Mouse (Mus musculus): ENCODE data around the gene Sec24d.

DNA sequence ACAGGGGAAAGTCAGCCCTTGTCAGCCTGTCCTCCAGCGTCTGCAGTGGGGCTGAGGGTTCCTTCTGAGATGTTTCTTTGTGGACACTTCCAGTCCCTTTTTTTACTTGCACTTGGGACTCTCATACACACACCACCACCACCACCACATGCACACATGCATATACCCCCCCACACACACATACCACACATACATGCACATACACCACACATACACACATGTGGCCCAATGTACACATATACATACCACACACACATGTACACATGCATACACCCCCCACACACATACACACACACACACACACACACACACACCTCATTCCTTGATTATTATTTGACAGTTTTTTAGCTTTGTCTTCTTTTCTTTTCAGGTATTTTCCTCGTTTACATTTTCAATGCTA is 73.8 kb downstream of the Sec24d start:
- TF ChIP-seq CTCF (IDR thresholded peaks at IDR 0.05; ENCODE audit: low read depth): no peak
- TF ChIP-seq EP300 (IDR thresholded peaks at IDR 0.05; ENCODE audit: low read depth): no peak
